Mouse (Mus musculus) lung, adult 2 months (tissue): ENCODE data around the gene Bpi. TPM values are rescaled to one million over a fixed set of nuclear protein-coding genes. Genes with fewer than 3 reads are reported as not detected.

Experiments
- DNase-seq: peaks from one replicate; pipeline ENCODE4 v3.0.0; 2022
- H3K4me1 ChIP-seq: fragments of 200-500 bp; 2 replicates; pipeline ENCODE4 v1.6.1; 2011; ENCODE audit warnings: low read length; ENCODE audit not compliant: control insufficient read depth, insufficient read depth
- H3K4me3 ChIP-seq: fragments of 200-500 bp; replicated peaks from 2 replicates; pipeline ENCODE3; 2011; ENCODE audit warnings: low read depth, mild to moderate bottlenecking, control low read depth, low read length; ENCODE audit errors: extremely low read depth
- CTCF ChIP-seq: fragments of 200-500 bp; IDR thresholded peaks from 2 replicates; pipeline ENCODE4 v1.5.1; 2011; ENCODE audit warnings: mild to moderate bottlenecking, low read length, control low read depth; ENCODE audit not compliant: insufficient read depth
- POLR2A ChIP-seq: fragments of 200-500 bp; IDR thresholded peaks from 2 replicates; pipeline ENCODE4 v1.6.1; 2011; ENCODE audit warnings: low read depth, mild to moderate bottlenecking, control low read depth, low read length, borderline replicate concordance; ENCODE audit errors: extremely low read depth
- WGBS: fragments of 180-500 bp; shearing (Covaris S2); methylation state at CpG from one replicate; pipeline ENCODE4 v1.1.7; 2018; 5-methylcytosine and 5-hydroxymethylcytosine counted together
- polyA plus RNA-seq: library from polyadenylated mRNA; depleted of rRNA; stranded (reverse); fragments of >200 nt; gene quantifications from 2 replicates; pipeline ENCODE4 v1.2.3, GENCODE M21; 2012

Bpi gene
- polyA plus RNA-seq, 1 experiment: not detected

DNA sequence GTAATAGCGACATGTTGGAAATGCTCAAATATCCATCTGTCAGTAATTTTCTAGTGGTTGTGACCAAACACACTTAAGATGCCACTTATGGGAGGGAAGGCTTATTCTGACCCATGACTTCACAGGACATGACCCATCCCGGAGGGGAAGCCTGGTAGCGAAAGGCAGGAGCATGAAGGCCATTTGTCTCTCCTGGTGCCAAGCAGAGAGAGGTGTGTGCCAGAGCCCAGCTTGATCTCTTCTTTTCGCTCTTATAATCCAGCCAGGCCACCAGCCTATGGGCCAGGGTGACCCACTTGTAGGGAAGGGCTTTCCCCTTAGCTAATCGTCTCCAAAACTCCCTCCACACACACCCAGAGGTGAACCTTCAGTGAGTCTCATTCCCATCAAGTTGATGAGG is 19.8 kb upstream of the Bpi start:
- TF ChIP-seq CTCF (no peak), POLR2A (no peak)
- 80% methylated on average over 5 of the region's 5 CpGs for WGBS
- no peak for DNase-seq

DNA sequence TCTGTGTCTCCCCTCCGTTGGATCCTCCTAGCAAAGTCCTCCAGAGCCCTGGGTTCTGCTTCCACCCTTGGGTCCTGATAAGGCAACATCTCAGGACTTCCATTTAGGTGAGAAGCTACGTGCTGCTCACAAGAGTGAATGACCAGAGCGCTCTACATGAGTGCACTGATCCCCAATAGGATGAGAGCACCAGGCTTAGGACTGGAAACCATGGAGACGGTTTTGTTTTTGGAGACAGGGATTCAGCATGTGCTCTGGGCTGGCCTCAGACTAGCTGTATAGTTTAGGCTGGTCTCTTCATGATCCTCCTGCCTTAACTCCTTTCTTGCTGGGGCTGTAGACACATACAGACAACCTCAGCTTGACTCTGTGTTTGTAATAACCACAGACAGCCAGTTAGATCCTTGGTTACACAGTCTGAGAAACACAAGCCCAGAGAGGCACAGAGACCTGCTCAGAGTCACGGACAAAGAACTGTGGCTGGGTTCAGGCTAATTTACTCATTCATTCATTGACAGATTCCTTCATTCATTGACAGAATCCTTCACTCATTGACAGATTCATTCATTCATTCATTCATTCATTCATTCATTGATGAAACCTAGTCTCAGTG is 16.7 kb upstream of the Bpi start:
- no peak for TF ChIP-seq CTCF
- TF ChIP-seq POLR2A: no peak
- DNase-seq: no peak
- WGBS: 70% methylated on average over 5 of the region's 5 CpGs
- Histone ChIP-seq H3K4me3 (no peak overlapping the region), H3K4me1 (peaks cover 2% of the 10 kb centered on the region; the same call in 1 of the 2 replicates)

More for the DNA sequence above, 19.8 kb upstream of the Bpi start:
- peaks cover 2% of the 10 kb centered on the region; the same call in 1 of the 2 replicates for H3K4me1 ChIP-seq
- no peak overlapping the region for H3K4me3 ChIP-seq

DNA sequence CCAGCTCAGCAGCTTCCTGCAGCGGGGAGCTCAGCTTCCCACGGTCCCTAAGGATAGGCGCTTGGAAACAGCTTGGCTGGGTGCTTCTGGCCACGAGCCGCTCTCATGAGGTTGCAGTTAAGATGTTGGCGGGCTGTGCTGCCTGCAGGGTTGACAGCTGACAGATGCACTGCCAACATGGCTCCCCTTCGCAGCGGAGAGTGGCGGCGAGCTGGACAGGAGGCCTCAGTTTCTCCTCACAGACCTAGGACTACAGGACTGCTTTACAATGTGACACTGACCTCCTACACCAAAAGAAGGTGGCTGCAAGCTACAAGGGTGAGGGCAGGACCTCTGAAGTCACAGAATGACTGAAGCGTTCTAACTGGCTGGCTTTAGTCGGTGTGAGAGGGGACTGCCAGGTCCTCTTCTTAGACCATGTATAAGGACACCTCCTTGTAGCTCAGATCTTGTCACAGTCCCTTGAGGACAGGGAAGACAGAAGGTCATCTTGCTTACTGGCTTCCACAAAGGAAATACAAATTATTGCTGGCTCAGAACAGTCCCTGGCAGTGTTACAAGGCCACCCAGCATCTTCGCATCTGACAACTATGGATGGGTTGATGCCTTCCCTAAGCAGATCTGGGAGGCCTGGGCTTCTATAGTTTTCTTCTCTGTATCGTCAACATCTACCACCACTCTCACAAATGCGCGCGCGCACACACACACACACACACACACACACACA is 15.6 kb upstream of the Bpi start:
- TF ChIP-seq POLR2A: no peak
- TF ChIP-seq CTCF: no peak
- Histone ChIP-seq H3K4me3 (no peak overlapping the region), H3K4me1 (peaks cover 2% of the 10 kb centered on the region; the same call in 1 of the 2 replicates)
- no peak for DNase-seq
- 77% methylated on average over 18 of the region's 18 CpGs for WGBS

DNA sequence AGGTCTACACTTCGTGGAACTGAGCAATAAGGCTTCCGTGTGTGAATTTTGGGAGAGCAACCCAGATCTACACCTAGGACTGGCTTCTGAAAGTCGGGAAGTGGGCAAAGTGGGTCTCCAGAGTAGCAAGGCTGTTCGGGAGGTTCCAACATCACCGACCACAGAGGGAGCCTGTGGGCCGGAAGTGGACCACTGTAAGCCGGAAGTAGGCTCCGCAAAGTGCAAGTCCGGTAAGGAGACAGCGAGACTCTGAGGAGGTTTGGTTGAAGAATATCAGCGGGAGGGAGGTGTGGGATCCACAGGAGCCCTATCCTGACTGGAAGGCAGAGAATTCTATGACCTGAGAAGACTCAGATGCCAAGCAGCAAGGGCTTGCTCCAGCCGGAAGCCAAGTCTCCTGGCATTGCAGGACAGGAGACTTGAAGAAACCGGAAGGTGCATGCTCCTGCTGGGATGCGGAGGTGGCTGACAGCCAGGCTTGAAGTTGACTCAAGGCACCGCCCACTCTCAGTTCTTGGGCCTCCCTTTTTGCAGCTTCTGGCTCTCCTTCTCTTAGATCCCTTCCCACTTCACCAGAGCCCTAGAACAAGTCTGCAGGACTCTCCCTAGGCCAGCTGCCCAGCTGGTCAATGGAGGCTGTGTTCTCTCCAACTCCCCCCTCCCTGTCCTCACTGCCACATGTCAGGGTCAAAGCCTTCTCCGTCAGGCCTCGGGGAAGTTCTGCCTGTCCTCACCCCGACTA is 14.6 kb upstream of the Bpi start:
- no peak for DNase-seq
- whole genome bisulfite sequencing: 50% methylated on average over 18 of the region's 18 CpGs

DNA sequence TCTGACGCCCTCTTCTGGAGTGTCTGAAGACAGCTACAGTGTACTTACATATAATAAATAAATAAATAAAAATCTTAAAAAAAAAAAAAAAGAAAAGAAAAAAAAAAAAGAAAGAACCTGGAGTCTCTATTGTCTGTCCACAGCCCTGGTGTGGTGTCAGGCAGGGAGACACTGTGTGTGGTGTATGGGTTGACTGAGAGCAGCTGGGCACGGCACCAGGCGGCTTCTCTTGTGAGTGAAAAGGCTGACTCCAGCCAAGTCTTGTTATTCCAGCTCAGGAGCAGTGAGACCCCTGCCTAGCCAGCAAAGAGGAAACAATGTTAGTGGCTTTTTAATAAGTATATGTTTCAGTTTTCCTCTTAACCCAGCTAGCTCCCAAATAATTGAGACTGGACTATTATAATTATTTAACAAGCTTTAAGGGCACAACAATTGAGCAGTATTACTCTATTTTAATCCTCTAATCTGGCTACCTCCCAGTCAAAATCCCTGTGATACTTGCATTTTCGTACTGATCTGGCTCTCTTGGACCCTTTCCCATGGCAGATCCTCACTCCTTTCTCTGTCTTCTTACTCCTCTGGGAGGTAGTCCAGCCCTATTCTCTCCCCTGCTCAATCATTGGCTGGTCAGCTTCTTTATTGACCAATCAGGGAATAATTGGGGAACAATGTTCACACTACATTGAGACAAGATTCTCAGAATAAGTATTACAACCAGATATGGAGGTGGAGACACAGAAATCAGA is 12.6 kb upstream of the Bpi start:
- Histone ChIP-seq H3K4me1 (peaks cover 7% of the 10 kb centered on the region), H3K4me3 (no peak overlapping the region)
- no peak for TF ChIP-seq CTCF
- TF ChIP-seq POLR2A: no peak
- DNase-seq: no peak
- 85% methylated on average over 4 of the region's 4 CpGs for WGBS

More for the DNA sequence above, 14.6 kb upstream of the Bpi start:
- TF ChIP-seq POLR2A: no peak
- TF ChIP-seq CTCF: no peak
- Histone ChIP-seq H3K4me1 (peaks cover 7% of the 10 kb centered on the region), H3K4me3 (no peak overlapping the region)

DNA sequence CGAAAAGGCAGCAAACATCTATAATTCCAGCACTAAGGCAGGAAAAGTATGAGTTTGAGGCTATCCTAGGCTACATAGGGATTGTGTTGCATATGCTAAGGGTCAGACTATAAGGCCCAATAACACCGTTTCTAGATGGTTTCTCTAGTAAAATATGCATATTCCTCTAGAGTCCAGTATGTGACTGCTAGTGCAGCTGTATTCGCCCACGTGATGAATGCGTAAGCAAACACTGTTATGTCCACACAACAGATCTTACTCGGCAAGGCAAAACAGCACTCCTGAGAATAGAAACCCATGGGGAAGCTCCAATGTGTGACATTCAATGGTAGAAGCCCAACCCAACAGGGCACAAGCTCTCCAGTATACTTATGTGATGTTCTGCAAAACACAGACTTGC is 10.0 kb upstream of the Bpi start:
- Histone ChIP-seq H3K4me3 (no peak overlapping the region), H3K4me1 (peaks cover 5% of the 10 kb centered on the region)
- DNase-seq: no peak
- TF ChIP-seq POLR2A (no peak), CTCF (no peak)
- WGBS: 60% methylated on average over 6 of the region's 6 CpGs

DNA sequence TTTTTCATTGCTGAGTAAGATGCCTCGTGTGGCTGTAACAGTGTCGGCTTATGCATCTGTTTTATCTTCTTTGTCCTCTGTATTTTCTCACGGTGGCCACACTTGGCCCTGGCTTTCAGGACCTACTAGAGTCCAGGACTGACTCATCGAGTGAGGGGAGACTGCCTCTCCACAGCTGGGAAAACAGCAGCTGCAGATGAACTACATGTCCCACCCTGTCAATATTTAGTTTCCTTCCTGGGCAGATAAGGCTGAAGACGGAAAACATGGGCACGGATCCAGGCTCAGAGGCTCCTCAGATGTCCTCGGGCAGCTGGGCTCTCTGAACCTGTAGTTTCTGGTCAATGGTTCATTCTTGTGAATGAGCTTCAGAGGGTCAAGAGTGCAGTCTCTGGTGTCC is 9.6 kb upstream of the Bpi start:
- 9% methylated on average over 7 of the region's 7 CpGs for WGBS
- DNase-seq: peak; percentile 28
- H3K4me1 ChIP-seq: peaks cover 5% of the 10 kb centered on the region
- H3K4me3 ChIP-seq: no peak overlapping the region
- TF ChIP-seq POLR2A: no peak

DNA sequence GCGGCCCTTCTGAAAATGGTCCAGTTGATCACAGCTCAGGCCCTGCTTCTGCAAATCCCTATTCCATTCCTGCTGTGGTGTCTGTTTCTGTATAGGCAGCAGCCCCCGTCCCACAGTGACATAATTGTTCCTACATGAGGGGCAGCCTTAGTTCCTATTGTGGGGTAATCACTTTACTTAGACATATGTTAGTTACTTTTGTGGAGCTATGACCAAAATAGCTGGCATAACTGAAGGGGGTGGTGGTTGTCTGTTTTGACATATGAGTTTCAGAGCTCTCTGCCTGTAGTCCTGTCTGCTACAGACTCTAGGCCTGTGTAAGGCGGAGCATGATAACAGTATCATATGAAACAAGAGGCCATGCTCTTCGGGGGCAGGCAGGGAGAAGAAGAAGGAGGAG is 7.3 kb upstream of the Bpi start:
- no peak for DNase-seq
- no peak for TF ChIP-seq CTCF
- TF ChIP-seq POLR2A: no peak
- peaks cover 5% of the 10 kb centered on the region for H3K4me1 ChIP-seq
- 89% methylated on average over 4 of the region's 4 CpGs for WGBS
- no peak overlapping the region for H3K4me3 ChIP-seq

DNA sequence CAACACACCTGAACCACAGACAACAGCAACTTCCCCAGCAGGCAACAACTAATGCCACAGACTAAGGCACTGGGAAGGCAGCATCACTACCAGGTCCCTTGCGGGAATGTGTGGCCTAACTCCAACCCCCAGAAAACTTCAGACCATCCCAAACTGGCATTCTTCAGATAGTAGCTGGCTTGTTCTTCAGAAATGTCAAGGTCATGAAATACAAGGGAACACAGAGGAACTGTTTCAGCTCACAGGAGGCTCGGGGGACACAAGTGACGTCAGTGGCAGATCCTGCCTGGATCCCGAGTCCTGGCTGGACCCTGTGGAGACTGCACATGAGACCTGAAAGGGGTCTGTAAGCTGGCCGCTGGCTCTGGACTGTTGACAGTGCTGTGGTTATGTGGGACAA is 4.1 kb upstream of the Bpi start:
- WGBS: 79% methylated on average over 5 of the region's 5 CpGs
- TF ChIP-seq CTCF: no peak
- no peak for TF ChIP-seq POLR2A
- H3K4me3 ChIP-seq: no peak overlapping the region
- DNase-seq: no peak
- no peaks in the 10 kb centered on the region for H3K4me1 ChIP-seq
